Mouse (Mus musculus) hindbrain, postnatal 0 days (tissue): ENCODE measurements around the gene Camk2n2. TPM values are rescaled to one million over a fixed set of nuclear protein-coding genes. Genes with fewer than 3 reads are reported as not detected.
A peak's percentile ranks its signal among the peaks of the same experiment; 100 is the strongest.

ENCODE experiments used
- ATAC-seq: fragments of 200-750 bp; cut with Nextera tagmentation; 2 replicates; pipeline ENCODE4 v1.8.0; 2017; ENCODE audit warnings: mild to moderate bottlenecking, moderate TSS enrichment, moderate library complexity
- DNase-seq: peaks from one replicate; pipeline ENCODE4 v3.0.0-alpha.2; 2015; ENCODE audit warnings: low spot score
- H3K27ac ChIP-seq: fragments of 300-500 bp; sonication (generic); 2 replicates; pipeline ENCODE4 v1.5.1; 2014; ENCODE audit warnings: mild to moderate bottlenecking
- H3K27me3 ChIP-seq: fragments of 300-500 bp; sonication (generic); 2 replicates; pipeline ENCODE4 v1.6.1; 2014; ENCODE audit warnings: low read length, mixed read lengths; ENCODE audit not compliant: insufficient read depth
- H3K36me3 ChIP-seq: fragments of 300-500 bp; sonication (generic); 2 replicates; pipeline ENCODE4 v1.6.1; 2014; ENCODE audit warnings: low read length, mixed read lengths; ENCODE audit not compliant: insufficient read depth
- H3K4me1 ChIP-seq: fragments of 300-500 bp; sonication (generic); 2 replicates; pipeline ENCODE4 v1.6.1; 2014; ENCODE audit warnings: antibody characterized with exemption, low read length, mixed read lengths; ENCODE audit not compliant: insufficient read depth
- H3K4me2 ChIP-seq: fragments of 300-500 bp; sonication (generic); 2 replicates; pipeline ENCODE4 v1.6.1; 2014; ENCODE audit warnings: low read depth, mild to moderate bottlenecking, low read length, moderate library complexity, mixed read lengths
- H3K4me3 ChIP-seq: fragments of 300-500 bp; sonication (generic); 2 replicates; pipeline ENCODE4 v1.5.1; 2014; ENCODE audit warnings: low read length
- H3K9ac ChIP-seq: fragments of 300-500 bp; sonication (generic); replicated peaks from 2 replicates; pipeline ENCODE4 v1.6.1; 2014; ENCODE audit warnings: mild to moderate bottlenecking, low read length, moderate library complexity, mixed read lengths
- H3K9me3 ChIP-seq: fragments of 300-500 bp; sonication (generic); 2 replicates; pipeline ENCODE4 v1.6.1; 2016; ENCODE audit warnings: low read length, mixed read lengths
- CTCF ChIP-seq: IDR thresholded peaks from 2 replicates; pipeline ENCODE4 v1.5.1; 2016; ENCODE audit warnings: antibody characterized with exemption, control low read depth, low read depth
- WGBS: fragments of 180-500 bp; shearing (Covaris S2); extraction: QIAGEN DNeasy Blood & Tissue Kit; methylation state at CpG from one replicate; pipeline ENCODE4 v1.1.7; 2014; 5-methylcytosine and 5-hydroxymethylcytosine counted together
- polyA plus RNA-seq: library from polyadenylated mRNA; unstranded; fragments of >200 nt; fragmentation: Nextera tagmentation; extraction: Ambion mirVana; gene quantifications from 2 replicates; pipeline ENCODE4 v1.2.1, GENCODE M21; 2015
- total RNA-seq: library from RNA; depleted of rRNA; stranded (reverse); fragments of >200 nt; gene quantifications from 2 replicates; pipeline ENCODE4 v1.2.3, GENCODE M21; 2014

The Camk2n2 gene
- total and polyA plus RNA-seq, 2 experiments from 2014 or later = 82.9 to 85.7 TPM

DNA sequence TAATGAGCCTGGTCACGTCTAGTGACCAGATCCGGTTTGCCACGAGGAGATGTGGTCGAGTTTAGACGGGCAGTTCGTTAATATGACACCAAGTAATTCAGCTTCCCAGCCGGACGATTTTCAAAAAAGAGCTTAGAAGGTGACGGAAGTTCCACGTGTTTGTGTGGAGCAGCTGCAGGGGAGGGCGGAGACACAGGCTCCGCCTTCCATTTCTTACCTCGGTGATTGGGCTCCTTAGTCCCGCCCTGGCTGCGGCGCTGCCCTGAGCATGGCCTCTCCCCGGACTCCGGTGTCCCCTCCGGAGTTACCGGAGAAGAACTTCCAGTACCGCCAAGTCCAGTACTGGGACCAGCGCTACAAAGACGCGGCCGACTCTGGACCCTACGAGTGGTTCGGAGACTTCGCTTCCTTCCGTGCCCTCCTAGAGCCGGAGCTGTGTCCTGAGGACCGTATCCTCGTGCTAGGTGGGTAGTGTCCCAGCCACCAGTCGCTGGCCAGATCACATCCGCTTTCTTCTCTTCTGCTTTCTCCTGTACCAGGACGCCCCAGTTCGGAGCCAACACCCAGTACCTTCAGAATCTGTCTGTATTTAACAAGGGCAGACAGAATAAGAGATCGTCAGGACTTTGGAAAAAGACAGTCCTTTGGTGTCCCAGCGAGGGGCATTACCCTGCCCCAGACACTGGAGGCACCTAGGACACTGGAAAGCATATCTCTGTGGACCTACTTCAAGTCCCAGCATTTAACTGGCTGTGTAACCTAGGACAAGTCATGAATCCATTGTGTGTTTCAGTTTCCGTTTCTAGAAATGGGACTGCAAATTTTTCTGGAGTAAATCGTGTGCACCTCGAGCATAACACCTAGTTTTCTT lies 9.5 kb downstream of the Camk2n2 start, which contains the start of the genes Eef1akmt4, Gm49333 and Alg3:
Gene Eef1akmt4, plus strand, starts transcription at position 237 of the 871 bp plus-strand sequence.
Gene Gm49333, plus strand, starts transcription at position 254 of the 871 bp plus-strand sequence.
Gene Alg3, minus strand, starts transcription at position 379 of the 871 bp plus-strand sequence.
- H3K4me2 ChIP-seq = peak within 1 kb of the TSS; percentile 99
- peak within 1 kb of the TSS; percentile 84 for H3K27ac ChIP-seq
- DNase-seq (peak; percentile 95), ATAC-seq (peak; percentile 95)
- peak within 1 kb of the TSS; percentile 72 for H3K4me3 ChIP-seq
- TF ChIP-seq CTCF = no peak; the same call in 1 of the 2 replicates
- H3K9ac ChIP-seq = peak within 1 kb of the TSS; percentile 79
- peaks cover 4% of the 10 kb centered on the region for H3K4me1 ChIP-seq
- WGBS = 2% methylated on average over 41 of the region's 41 CpGs
- H3K36me3 ChIP-seq = peaks cover 5% of the 10 kb centered on the region; the same call in 1 of the 2 replicates
- no peaks in the 10 kb centered on the region for H3K27me3 ChIP-seq
- H3K9me3 ChIP-seq = no peaks in the 10 kb centered on the region

GRCm38 (mm10) chr16:20610501-20611356 lies 10.4 kb downstream of the Camk2n2 start:
- Histone ChIP-seq H3K4me2 (peak overlapping the region; percentile 99), H3K36me3 (peaks cover 14% of the 10 kb centered on the region; the same call in 1 of the 2 replicates), H3K4me3 (peak overlapping the region; percentile 72), H3K27ac (peak overlapping the region; percentile 84), H3K9ac (peak overlapping the region; percentile 79), H3K9me3 (no peaks in the 10 kb centered on the region), H3K27me3 (no peaks in the 10 kb centered on the region), H3K4me1 (peaks cover 4% of the 10 kb centered on the region)
- peak; percentile 77 for ATAC-seq
- peak; percentile 91 for DNase-seq
- under 1% methylated on average over 28 of the region's 28 CpGs for WGBS
- no peak for TF ChIP-seq CTCF

DNA sequence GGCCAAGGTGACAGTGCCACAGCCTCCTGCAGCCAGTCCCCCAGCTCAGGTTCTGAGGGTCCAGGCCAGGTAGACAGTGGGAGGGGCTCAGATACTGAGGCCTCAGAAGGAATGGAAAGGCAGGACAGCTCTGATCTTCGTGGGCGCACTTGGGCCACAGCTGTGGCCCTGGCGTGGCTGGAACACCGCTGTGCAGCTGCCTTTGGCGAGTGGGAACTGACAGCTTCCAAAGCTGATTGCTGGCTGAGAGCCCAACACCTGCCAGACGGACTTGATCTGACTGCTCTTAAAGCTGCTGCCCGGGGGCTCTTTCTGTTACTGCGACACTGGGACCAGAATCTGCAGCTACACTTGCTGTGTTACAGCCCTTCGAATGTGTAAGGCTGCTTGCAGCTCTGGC lies 16.4 kb downstream of the Camk2n2 start:
- no peaks in the 10 kb centered on the region for H3K27me3 ChIP-seq
- H3K4me2 ChIP-seq = no peak overlapping the region
- no peaks in the 10 kb centered on the region for H3K9me3 ChIP-seq
- TF ChIP-seq CTCF = no peak
- no peak overlapping the region for H3K9ac ChIP-seq
- peaks cover 31% of the 10 kb centered on the region; the same call in 1 of the 2 replicates for H3K36me3 ChIP-seq
- WGBS = 30% methylated on average over 9 of the region's 9 CpGs
- no peak overlapping the region for H3K4me3 ChIP-seq
- no peak overlapping the region for H3K27ac ChIP-seq
- ATAC-seq (0 out of 2 replicates have a peak, but pooled peaks have one; percentile 8), DNase-seq (peak; percentile 33)
- no peaks in the 10 kb centered on the region for H3K4me1 ChIP-seq

DNA sequence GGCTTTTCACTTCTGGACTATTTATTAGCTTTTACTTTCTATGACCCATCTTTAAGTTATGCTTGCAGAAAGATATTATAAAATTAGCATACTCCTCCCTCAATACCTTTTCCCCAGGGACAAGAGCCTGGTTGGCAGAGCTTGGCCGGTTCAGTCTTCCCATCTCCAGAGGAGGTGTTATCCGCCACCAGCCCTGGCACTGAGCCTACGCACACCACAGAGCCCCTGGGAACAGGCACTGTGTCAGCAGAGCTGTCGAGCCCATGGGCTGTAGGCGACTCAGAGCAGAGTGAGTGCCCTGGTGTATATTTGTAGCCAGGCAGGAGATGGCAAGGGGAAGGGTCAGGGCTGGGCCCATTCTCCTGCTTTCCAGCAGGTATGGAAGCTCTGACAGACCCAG lies 20.6 kb downstream of the Camk2n2 start:
- no peak for TF ChIP-seq CTCF
- no peak overlapping the region for H3K9ac ChIP-seq
- H3K36me3 ChIP-seq = peaks cover 16% of the 10 kb centered on the region; the same call in 1 of the 2 replicates
- no peak overlapping the region for H3K4me2 ChIP-seq
- H3K4me1 ChIP-seq = no peaks in the 10 kb centered on the region
- no peaks in the 10 kb centered on the region for H3K27me3 ChIP-seq
- H3K27ac ChIP-seq = no peak overlapping the region
- WGBS = 46% methylated on average over 5 of the region's 5 CpGs
- DNase-seq (no peak), ATAC-seq (no peak)
- no peak overlapping the region for H3K4me3 ChIP-seq
- H3K9me3 ChIP-seq = no peaks in the 10 kb centered on the region

- no peak overlapping the region for H3K4me3 ChIP-seq
These were observed 24.2 kb downstream of the Camk2n2 start for GRCm38 (mm10) chr16:20596687-20597441.

GRCm38 (mm10) chr16:20595737-20596136 lies 25.4 kb downstream of the Camk2n2 start:
- no peak for TF ChIP-seq CTCF
- peaks cover 14% of the 10 kb centered on the region for H3K27me3 ChIP-seq
- no peak overlapping the region for H3K27ac ChIP-seq
- no peak overlapping the region for H3K4me2 ChIP-seq
- no peaks in the 10 kb centered on the region for H3K9me3 ChIP-seq
- no peaks in the 10 kb centered on the region for H3K36me3 ChIP-seq
- H3K9ac ChIP-seq = no peak overlapping the region
- 84% methylated on average over 4 of the region's 4 CpGs for WGBS
- no peaks in the 10 kb centered on the region for H3K4me1 ChIP-seq
- DNase-seq (no peak), ATAC-seq (no peak)
- H3K4me3 ChIP-seq = no peak overlapping the region

More at GRCm38 (mm10) chr16:20596687-20597441, 24.2 kb downstream of the Camk2n2 start:
- H3K9ac ChIP-seq = no peak overlapping the region
- H3K4me2 ChIP-seq = no peak overlapping the region
- H3K4me1 ChIP-seq = no peaks in the 10 kb centered on the region
- no peak for ATAC-seq
- H3K36me3 ChIP-seq = no peaks in the 10 kb centered on the region
- 70% methylated on average over 7 of the region's 7 CpGs for WGBS
- no peak overlapping the region for H3K27ac ChIP-seq
- TF ChIP-seq CTCF = no peak
- no peaks in the 10 kb centered on the region for H3K9me3 ChIP-seq
- DNase-seq = no peak
- peaks cover 4% of the 10 kb centered on the region; the same call in 1 of the 2 replicates for H3K27me3 ChIP-seq
